Mouse (Mus musculus) olfactory bulb, adult 2 months (tissue): ENCODE data around the gene Foxl2.

Experiments used
- CTCF ChIP-seq: fragments of 200-500 bp; IDR thresholded peaks from 2 replicates; pipeline ENCODE4 v1.5.1; 2012; ENCODE audit warnings: low read depth, mild to moderate bottlenecking, low read length, moderate library complexity; ENCODE audit not compliant: insufficient read depth
- POLR2A ChIP-seq: fragments of 200-500 bp; IDR thresholded peaks from 2 replicates; pipeline ENCODE4 v1.6.1; 2012; ENCODE audit warnings: mild to moderate bottlenecking, low read depth, low read length, moderate library complexity; ENCODE audit not compliant: insufficient read depth

GRCm38 (mm10) chr9:98929496-98929895 is 25.6 kb upstream of the Foxl2 start:
- TF ChIP-seq CTCF: no peak
- TF ChIP-seq POLR2A: no peak
